Mouse (Mus musculus): Measurements from ENCODE around the gene Cat. TPM values are rescaled to one million over a fixed set of nuclear protein-coding genes. Genes with fewer than 3 reads are reported as not detected.

The Cat gene
- polyA plus RNA-seq (2014; fragmentation: Nextera tagmentation; extraction: Ambion mirVana) = 93.7 and 96.6 TPM in 2 replicates

GRCm38 (mm10) chr2:103484617-103485401 is at the start of gene Cat:
Gene Cat (minus strand): TSS chr2:103485160.
- H3K4me3 ChIP-seq (ENCODE audit: control insufficient read depth in 1 of 2, insufficient read depth in 1 of 2, low read depth in 1 of 2, low read length in 2 of 2) = peak within 1 kb of the TSS; percentile 75 to 81
- H3K36me3 ChIP-seq (ENCODE audit: control insufficient read depth, insufficient read depth, low read length) = no peaks in the 10 kb centered on the region
- H3K27ac ChIP-seq (replicated peaks in 1 of 2; ENCODE audit: control insufficient read depth in 1 of 2, insufficient read depth in 1 of 2, low read depth in 2 of 2, low read length in 2 of 2) = peak within 1 kb of the TSS; percentile 94 to 95
- peak; percentile 98 for ATAC-seq (ENCODE audit: insufficient number of reproducible peaks, insufficient read depth, low FRiP score, low read depth)
- no peaks in the 10 kb centered on the region for H3K9me3 ChIP-seq (ENCODE audit: control insufficient read depth, low read length)
- peaks cover 2 to 14% of the 10 kb centered on the region in 2 experiments; a peak in 3 of 4 replicates for H3K4me1 ChIP-seq (ENCODE audit: control insufficient read depth in 2 of 2, insufficient read depth in 2 of 2, low read length in 2 of 2)
- no peaks in the 10 kb centered on the region for H3K27me3 ChIP-seq (ENCODE audit: control insufficient read depth, insufficient read depth, low read length)
- peak within 1 kb of the TSS; percentile 90 for H3K4me2 ChIP-seq (ENCODE audit: low read length)
- H3K9ac ChIP-seq (ENCODE audit: low read length) = peak within 1 kb of the TSS; percentile 89
- WGBS = under 1% methylated on average over 41 of the region's 41 CpGs

DNA sequence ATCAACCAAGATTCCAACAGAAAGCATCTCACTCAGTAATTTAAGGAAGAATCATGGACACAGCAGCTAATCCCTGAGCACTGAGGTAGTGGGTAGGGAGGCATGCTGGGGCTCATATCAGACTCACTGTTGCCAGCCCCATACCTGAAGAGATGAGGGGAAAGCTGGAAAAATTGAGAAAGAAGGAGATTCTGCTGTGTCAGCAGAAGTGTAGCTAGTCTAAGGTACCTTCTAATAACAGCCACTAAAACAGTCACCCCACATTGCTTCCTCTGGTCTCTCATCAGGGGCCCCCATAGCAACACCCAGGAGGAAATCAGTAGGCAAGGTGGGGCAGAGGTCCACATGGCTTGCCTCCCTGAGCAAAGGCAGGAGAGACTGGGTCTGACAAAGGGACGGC is 40.6 kb upstream of the Cat start:
- H3K27me3 ChIP-seq (ENCODE audit: control insufficient read depth, insufficient read depth, low read length) = no peaks in the 10 kb centered on the region

GRCm38 (mm10) chr2:103516472-103516871 is 31.5 kb upstream of the Cat start:
- no peaks in the 10 kb centered on the region for H3K36me3 ChIP-seq (ENCODE audit: control insufficient read depth, insufficient read depth, low read length)
- 71% methylated on average over 1 of the region's 1 CpGs for WGBS
- no peak overlapping the region for H3K9ac ChIP-seq (ENCODE audit: low read length)
- no peaks in the 10 kb centered on the region for H3K4me1 ChIP-seq (ENCODE audit: control insufficient read depth in 2 of 2, insufficient read depth in 2 of 2, low read length in 2 of 2)
- H3K4me2 ChIP-seq (ENCODE audit: low read length) = no peak overlapping the region
- no peaks in the 10 kb centered on the region for H3K9me3 ChIP-seq (ENCODE audit: control insufficient read depth, low read length)
- no peak for ATAC-seq (ENCODE audit: insufficient number of reproducible peaks, insufficient read depth, low FRiP score, low read depth)
- no peaks in the 10 kb centered on the region for H3K27me3 ChIP-seq (ENCODE audit: control insufficient read depth, insufficient read depth, low read length)
- no peak overlapping the region for H3K27ac ChIP-seq (replicated peaks in 1 of 2; ENCODE audit: control insufficient read depth in 1 of 2, insufficient read depth in 1 of 2, low read depth in 2 of 2, low read length in 2 of 2)
- no peak overlapping the region for H3K4me3 ChIP-seq (ENCODE audit: control insufficient read depth in 1 of 2, insufficient read depth in 1 of 2, low read depth in 1 of 2, low read length in 2 of 2)

More for the DNA sequence above, 40.6 kb upstream of the Cat start:
- Histone ChIP-seq H3K9me3 (ENCODE audit: control insufficient read depth, low read length) (no peaks in the 10 kb centered on the region), H3K36me3 (ENCODE audit: control insufficient read depth, insufficient read depth, low read length) (no peaks in the 10 kb centered on the region), H3K4me2 (ENCODE audit: low read length) (no peak overlapping the region), H3K27ac (replicated peaks in 1 of 2; ENCODE audit: control insufficient read depth in 1 of 2, insufficient read depth in 1 of 2, low read depth in 2 of 2, low read length in 2 of 2) (no peak overlapping the region), H3K4me1 (ENCODE audit: control insufficient read depth in 2 of 2, insufficient read depth in 2 of 2, low read length in 2 of 2) (no peaks in the 10 kb centered on the region), H3K4me3 (ENCODE audit: control insufficient read depth in 1 of 2, insufficient read depth in 1 of 2, low read depth in 1 of 2, low read length in 2 of 2) (no peak overlapping the region), H3K9ac (ENCODE audit: low read length) (no peak overlapping the region)
- ATAC-seq (ENCODE audit: insufficient number of reproducible peaks, insufficient read depth, low FRiP score, low read depth) = no peak
- 72% methylated on average over 1 of the region's 1 CpGs for WGBS

GRCm38 (mm10) chr2:103515513-103516180 is 30.7 kb upstream of the Cat start:
- H3K9ac ChIP-seq (ENCODE audit: low read length) = no peak overlapping the region
- H3K36me3 ChIP-seq (ENCODE audit: control insufficient read depth, insufficient read depth, low read length) = no peaks in the 10 kb centered on the region
- no peak for ATAC-seq (ENCODE audit: insufficient number of reproducible peaks, insufficient read depth, low FRiP score, low read depth)
- no peaks in the 10 kb centered on the region for H3K4me1 ChIP-seq (ENCODE audit: control insufficient read depth in 2 of 2, insufficient read depth in 2 of 2, low read length in 2 of 2)
- 70% methylated on average over 6 of the region's 6 CpGs for WGBS
- H3K27me3 ChIP-seq (ENCODE audit: control insufficient read depth, insufficient read depth, low read length) = no peaks in the 10 kb centered on the region
- no peak overlapping the region for H3K4me2 ChIP-seq (ENCODE audit: low read length)
- H3K27ac ChIP-seq (replicated peaks in 1 of 2; ENCODE audit: control insufficient read depth in 1 of 2, insufficient read depth in 1 of 2, low read depth in 2 of 2, low read length in 2 of 2) = no peak overlapping the region
- no peaks in the 10 kb centered on the region for H3K9me3 ChIP-seq (ENCODE audit: control insufficient read depth, low read length)
- no peak overlapping the region for H3K4me3 ChIP-seq (ENCODE audit: control insufficient read depth in 1 of 2, insufficient read depth in 1 of 2, low read depth in 1 of 2, low read length in 2 of 2)

GRCm38 (mm10) chr2:103512066-103512795 is 27.3 kb upstream of the Cat start:
- Histone ChIP-seq H3K27ac (replicated peaks in 1 of 2; ENCODE audit: control insufficient read depth in 1 of 2, insufficient read depth in 1 of 2, low read depth in 2 of 2, low read length in 2 of 2) (no peak overlapping the region), H3K4me3 (ENCODE audit: control insufficient read depth in 1 of 2, insufficient read depth in 1 of 2, low read depth in 1 of 2, low read length in 2 of 2) (no peak overlapping the region), H3K9me3 (ENCODE audit: control insufficient read depth, low read length) (no peaks in the 10 kb centered on the region), H3K4me2 (ENCODE audit: low read length) (no peak overlapping the region), H3K27me3 (ENCODE audit: control insufficient read depth, insufficient read depth, low read length) (no peaks in the 10 kb centered on the region), H3K9ac (ENCODE audit: low read length) (no peak overlapping the region), H3K36me3 (ENCODE audit: control insufficient read depth, insufficient read depth, low read length) (no peaks in the 10 kb centered on the region), H3K4me1 (ENCODE audit: control insufficient read depth in 2 of 2, insufficient read depth in 2 of 2, low read length in 2 of 2) (no peaks in the 10 kb centered on the region)
- 82% methylated on average over 5 of the region's 5 CpGs for WGBS
- no peak for ATAC-seq (ENCODE audit: insufficient number of reproducible peaks, insufficient read depth, low FRiP score, low read depth)

DNA sequence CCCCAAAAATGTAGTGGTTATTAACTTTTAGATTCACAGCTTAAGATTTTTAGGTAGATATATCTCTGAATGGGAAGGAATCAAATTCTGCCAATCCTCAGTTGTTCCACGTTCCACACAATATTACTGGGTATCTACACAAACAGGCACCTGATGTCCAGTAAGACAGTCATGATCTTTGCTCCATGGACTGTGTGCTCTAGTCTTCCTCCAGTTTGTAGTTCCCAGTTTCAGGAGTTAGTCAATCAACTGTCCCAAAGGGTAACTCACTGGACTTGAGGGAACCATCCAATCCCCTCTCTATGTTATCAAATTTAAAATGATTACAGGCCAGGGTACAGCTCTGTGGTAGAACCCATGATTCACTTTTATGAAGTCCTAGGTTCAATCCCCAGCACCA is 26.7 kb upstream of the Cat start:
- Histone ChIP-seq H3K4me3 (ENCODE audit: control insufficient read depth in 1 of 2, insufficient read depth in 1 of 2, low read depth in 1 of 2, low read length in 2 of 2) (no peak overlapping the region), H3K4me1 (ENCODE audit: control insufficient read depth in 2 of 2, insufficient read depth in 2 of 2, low read length in 2 of 2) (no peaks in the 10 kb centered on the region), H3K4me2 (ENCODE audit: low read length) (no peak overlapping the region), H3K27ac (replicated peaks in 1 of 2; ENCODE audit: control insufficient read depth in 1 of 2, insufficient read depth in 1 of 2, low read depth in 2 of 2, low read length in 2 of 2) (no peak overlapping the region), H3K27me3 (ENCODE audit: control insufficient read depth, insufficient read depth, low read length) (no peaks in the 10 kb centered on the region), H3K9me3 (ENCODE audit: control insufficient read depth, low read length) (no peaks in the 10 kb centered on the region), H3K9ac (ENCODE audit: low read length) (no peak overlapping the region), H3K36me3 (ENCODE audit: control insufficient read depth, insufficient read depth, low read length) (no peaks in the 10 kb centered on the region)
- 83% methylated on average over 1 of the region's 1 CpGs for WGBS
- ATAC-seq (ENCODE audit: insufficient number of reproducible peaks, insufficient read depth, low FRiP score, low read depth) = no peak

DNA sequence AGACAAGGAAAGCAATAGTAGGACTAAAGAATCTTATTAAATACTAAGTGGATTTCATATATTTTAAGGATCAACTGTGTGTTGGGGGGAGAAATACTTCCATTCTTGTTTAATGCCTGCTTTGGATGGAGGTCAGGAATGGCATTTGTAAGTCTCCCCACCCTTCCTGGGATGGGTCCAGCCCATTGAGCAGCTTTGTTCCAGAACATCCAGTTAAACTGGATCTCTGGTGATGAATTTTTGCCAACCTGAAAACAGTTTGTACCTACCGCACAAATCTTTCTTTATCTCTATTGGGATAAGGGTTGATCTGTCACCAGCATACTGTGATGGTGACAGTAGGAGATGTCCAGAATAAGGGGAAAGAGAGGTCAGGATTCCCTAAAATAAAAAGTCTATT is 26.1 kb upstream of the Cat start:
- Histone ChIP-seq H3K36me3 (ENCODE audit: control insufficient read depth, insufficient read depth, low read length) (no peaks in the 10 kb centered on the region), H3K4me3 (ENCODE audit: control insufficient read depth in 1 of 2, insufficient read depth in 1 of 2, low read depth in 1 of 2, low read length in 2 of 2) (no peak overlapping the region), H3K9me3 (ENCODE audit: control insufficient read depth, low read length) (no peaks in the 10 kb centered on the region), H3K4me1 (ENCODE audit: control insufficient read depth in 2 of 2, insufficient read depth in 2 of 2, low read length in 2 of 2) (no peaks in the 10 kb centered on the region), H3K9ac (ENCODE audit: low read length) (no peak overlapping the region), H3K27ac (replicated peaks in 1 of 2; ENCODE audit: control insufficient read depth in 1 of 2, insufficient read depth in 1 of 2, low read depth in 2 of 2, low read length in 2 of 2) (no peak overlapping the region), H3K27me3 (ENCODE audit: control insufficient read depth, insufficient read depth, low read length) (no peaks in the 10 kb centered on the region), H3K4me2 (ENCODE audit: low read length) (no peak overlapping the region)
- ATAC-seq (ENCODE audit: insufficient number of reproducible peaks, insufficient read depth, low FRiP score, low read depth) = no peak
- 49% methylated on average over 1 of the region's 1 CpGs for whole genome bisulfite sequencing
